Mouse (Mus musculus): ENCODE results near the gene C8g.

DNA sequence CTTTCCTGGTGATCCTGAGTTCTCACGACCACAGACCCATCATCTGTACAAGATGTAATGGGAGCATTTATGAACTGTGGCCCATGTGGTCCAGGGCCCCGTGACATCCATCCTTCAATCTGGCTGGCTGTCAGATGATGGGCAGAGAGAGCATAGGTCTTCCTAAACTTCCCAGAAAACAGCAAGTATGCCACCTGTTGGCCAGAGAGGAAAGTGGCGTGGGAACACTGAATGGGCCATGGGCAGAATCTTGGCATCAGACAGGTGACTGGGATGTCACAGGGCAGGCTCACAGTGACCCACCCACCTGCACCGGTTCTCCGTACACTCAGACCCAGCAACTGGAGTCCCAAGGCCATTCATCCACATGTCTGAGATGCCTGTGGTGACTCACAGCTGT is 49.7 kb upstream of the C8g start:
- TF ChIP-seq CTCF (IDR thresholded peaks at IDR 0.05) = peak; percentile 88
- TF ChIP-seq POLR2A (IDR thresholded peaks at IDR 0.05; ENCODE audit: insufficient read depth, low read depth, low read length) = no peak

All from heart, adult 2 months (tissue).